Mouse (Mus musculus) neural tube, embryonic 14.5 days (tissue): ENCODE data around the gene Slc25a43. TPM values are rescaled to one million over a fixed set of nuclear protein-coding genes. Genes with fewer than 3 reads are reported as not detected.

ENCODE experiments used
- ATAC-seq: fragments of 200-750 bp; cut with Nextera tagmentation; 2 replicates; pipeline ENCODE4 v1.8.0; 2017; ENCODE audit warnings: low read depth, mild to moderate bottlenecking, moderate TSS enrichment, moderate library complexity
- H3K27ac ChIP-seq: fragments of 300-500 bp; sonication (generic); 2 replicates; pipeline ENCODE4 v1.5.1; 2014; ENCODE audit warnings: low read depth, mild to moderate bottlenecking, control low read depth, low read length, moderate library complexity, mixed read lengths
- H3K27me3 ChIP-seq: fragments of 300-500 bp; sonication (generic); 2 replicates; pipeline ENCODE4 v1.6.1; 2014; ENCODE audit warnings: low read length; ENCODE audit not compliant: control insufficient read depth, insufficient read depth
- H3K36me3 ChIP-seq: fragments of 300-500 bp; sonication (generic); 2 replicates; pipeline ENCODE4 v1.6.1; 2014; ENCODE audit warnings: low read length, mixed read lengths; ENCODE audit not compliant: control insufficient read depth, insufficient read depth
- H3K4me1 ChIP-seq: fragments of 300-500 bp; sonication (generic); 2 replicates; pipeline ENCODE4 v1.6.1; 2014; ENCODE audit warnings: low read length; ENCODE audit not compliant: control insufficient read depth, insufficient read depth
- H3K4me2 ChIP-seq: fragments of 300-500 bp; sonication (generic); 2 replicates; pipeline ENCODE4 v1.6.1; 2014; ENCODE audit warnings: mild to moderate bottlenecking, low read depth, low read length, control low read depth
- H3K4me3 ChIP-seq: fragments of 300-500 bp; sonication (generic); 2 replicates; pipeline ENCODE4 v1.5.1; 2014; ENCODE audit warnings: low read depth, low read length, control low read depth, mixed read lengths
- H3K9ac ChIP-seq: fragments of 300-500 bp; sonication (generic); replicated peaks from 2 replicates; pipeline ENCODE4 v1.6.1; 2014; ENCODE audit warnings: low read depth, mild to moderate bottlenecking, control low read depth, low read length, mixed read lengths
- H3K9me3 ChIP-seq: fragments of 300-500 bp; sonication (generic); 2 replicates; pipeline ENCODE4 v1.6.1; 2016; ENCODE audit warnings: low read length; ENCODE audit not compliant: control insufficient read depth
- WGBS: fragments of 180-500 bp; shearing (Covaris S2); extraction: QIAGEN DNeasy Blood & Tissue Kit; methylation state at CpG from one replicate; pipeline ENCODE4 v1.1.7; 2014; 5-methylcytosine and 5-hydroxymethylcytosine counted together
- polyA plus RNA-seq: library from polyadenylated mRNA; unstranded; fragments of >200 nt; fragmentation: Nextera tagmentation; extraction: Ambion mirVana; gene quantifications from 2 replicates; pipeline ENCODE4 v1.2.1, GENCODE M21; 2014

Gene Slc25a43
- polyA plus RNA-seq, 1 experiment from 2014 or later: 1.0 TPM

GRCm38 (mm10) chrX:36815022-36815421 lies 71.6 kb downstream of the Slc25a43 start:
- Histone ChIP-seq H3K4me1 (no peaks in the 10 kb centered on the region), H3K27me3 (no peaks in the 10 kb centered on the region), H3K9me3 (no peaks in the 10 kb centered on the region), H3K9ac (no peak overlapping the region), H3K27ac (no peak overlapping the region), H3K36me3 (no peaks in the 10 kb centered on the region), H3K4me2 (no peak overlapping the region), H3K4me3 (no peak overlapping the region)
- WGBS: 88% methylated on average over 4 of the region's 4 CpGs
- no peak for ATAC-seq

GRCm38 (mm10) chrX:36815439-36815838 lies 72.0 kb downstream of the Slc25a43 start:
- Histone ChIP-seq H3K27ac (no peak overlapping the region), H3K36me3 (no peaks in the 10 kb centered on the region), H3K27me3 (no peaks in the 10 kb centered on the region), H3K9me3 (no peaks in the 10 kb centered on the region), H3K9ac (no peak overlapping the region), H3K4me1 (no peaks in the 10 kb centered on the region), H3K4me3 (no peak overlapping the region), H3K4me2 (no peak overlapping the region)
- no peak for ATAC-seq
- WGBS: 95% methylated on average over 3 of the region's 4 CpGs

- H3K27ac ChIP-seq: no peak overlapping the region; the same call in 1 of the 2 replicates
- H3K4me2 ChIP-seq: peak overlapping the region; percentile 28
- WGBS: 26% methylated on average over 8 of the region's 8 CpGs
- no peak overlapping the region for H3K4me3 ChIP-seq
- H3K36me3 ChIP-seq: no peaks in the 10 kb centered on the region
- H3K9ac ChIP-seq: no peak overlapping the region
- no peaks in the 10 kb centered on the region for H3K27me3 ChIP-seq
- no peaks in the 10 kb centered on the region for H3K9me3 ChIP-seq
- peak; percentile 60 for ATAC-seq
- no peaks in the 10 kb centered on the region for H3K4me1 ChIP-seq
These were observed 73.0 kb downstream of the Slc25a43 start for GRCm38 (mm10) chrX:36816368-36816899.

- H3K4me1 ChIP-seq: no peaks in the 10 kb centered on the region
- H3K4me2 ChIP-seq: peak overlapping the region; percentile 28
- H3K9me3 ChIP-seq: no peaks in the 10 kb centered on the region
- H3K27me3 ChIP-seq: no peaks in the 10 kb centered on the region
- peak overlapping the region; percentile 75 for H3K27ac ChIP-seq
- H3K36me3 ChIP-seq: no peaks in the 10 kb centered on the region
- no peak overlapping the region for H3K4me3 ChIP-seq
- H3K9ac ChIP-seq: peak overlapping the region; percentile 21; the same call in 1 of the 2 replicates
- peak; percentile 89 for ATAC-seq
- 11% methylated on average over 10 of the region's 10 CpGs for WGBS
These were observed 73.5 kb downstream of the Slc25a43 start for GRCm38 (mm10) chrX:36816953-36817441.

- Histone ChIP-seq H3K4me1 (no peaks in the 10 kb centered on the region), H3K4me2 (no peak overlapping the region), H3K27me3 (no peaks in the 10 kb centered on the region), H3K4me3 (no peak overlapping the region), H3K27ac (no peak overlapping the region), H3K9ac (no peak overlapping the region), H3K36me3 (no peaks in the 10 kb centered on the region), H3K9me3 (no peaks in the 10 kb centered on the region)
- ATAC-seq: no peak
- 62% methylated on average over 4 of the region's 4 CpGs for WGBS
These were observed 76.1 kb downstream of the Slc25a43 start for GRCm38 (mm10) chrX:36819575-36819974.

GRCm38 (mm10) chrX:36820201-36820600 lies 76.7 kb downstream of the Slc25a43 start:
- Histone ChIP-seq H3K36me3 (no peaks in the 10 kb centered on the region), H3K27me3 (no peaks in the 10 kb centered on the region), H3K9ac (no peak overlapping the region), H3K4me1 (no peaks in the 10 kb centered on the region), H3K27ac (no peak overlapping the region), H3K4me2 (no peak overlapping the region), H3K9me3 (no peaks in the 10 kb centered on the region), H3K4me3 (no peak overlapping the region)
- ATAC-seq: peak; percentile 25; the same call in 1 of the 2 replicates
- 8% methylated on average over 4 of the region's 4 CpGs for WGBS

- H3K9ac ChIP-seq: no peak overlapping the region
- H3K4me1 ChIP-seq: no peaks in the 10 kb centered on the region
- no peak overlapping the region for H3K27ac ChIP-seq
- H3K4me2 ChIP-seq: no peak overlapping the region
- 81% methylated on average over 10 of the region's 10 CpGs for WGBS
- H3K36me3 ChIP-seq: no peaks in the 10 kb centered on the region
- H3K4me3 ChIP-seq: no peak overlapping the region
- H3K9me3 ChIP-seq: no peaks in the 10 kb centered on the region
- ATAC-seq: no peak
- H3K27me3 ChIP-seq: no peaks in the 10 kb centered on the region
These were observed 80.7 kb downstream of the Slc25a43 start for GRCm38 (mm10) chrX:36823932-36824711.

GRCm38 (mm10) chrX:36825032-36825431 lies 81.6 kb downstream of the Slc25a43 start:
- no peak for ATAC-seq
- WGBS: 60% methylated on average over 2 of the region's 2 CpGs
- no peaks in the 10 kb centered on the region for H3K27me3 ChIP-seq
- no peaks in the 10 kb centered on the region for H3K36me3 ChIP-seq
- H3K4me3 ChIP-seq: no peak overlapping the region
- no peak overlapping the region for H3K27ac ChIP-seq
- no peak overlapping the region for H3K4me2 ChIP-seq
- no peaks in the 10 kb centered on the region for H3K9me3 ChIP-seq
- H3K9ac ChIP-seq: no peak overlapping the region
- no peaks in the 10 kb centered on the region for H3K4me1 ChIP-seq
